Mouse (Mus musculus): ENCODE data around the gene Tab1. TPM values are rescaled to one million over a fixed set of nuclear protein-coding genes. Genes with fewer than 3 reads are reported as not detected.

Gene Tab1
- polyA plus RNA-seq, 1 experiment from 2014 or later, result 43.8 TPM

- H3K27ac ChIP-seq (ENCODE audit: low read length), result no peak overlapping the region
- H3K36me3 ChIP-seq (ENCODE audit: control insufficient read depth, insufficient read depth), result no peaks in the 10 kb centered on the region
- 94% methylated on average over 5 of the region's 6 CpGs for WGBS
- H3K4me1 ChIP-seq (replicated peaks; ENCODE audit: control insufficient read depth, insufficient read depth, low read length), result no peaks in the 10 kb centered on the region
- H3K9ac ChIP-seq (replicated peaks; ENCODE audit: low read depth, low read length), result no peak overlapping the region
- no peaks in the 10 kb centered on the region for H3K9me3 ChIP-seq (ENCODE audit: control insufficient read depth, low read length)
- no peak overlapping the region for H3K4me3 ChIP-seq (replicated peaks; ENCODE audit: low read length)
- H3K27me3 ChIP-seq (replicated peaks; ENCODE audit: control insufficient read depth, insufficient read depth, low read length), result no peaks in the 10 kb centered on the region
- no peak for ATAC-seq
- no peak overlapping the region for H3K4me2 ChIP-seq (ENCODE audit: low read length)
Observed at GRCm38 (mm10) chr15:80192246-80192585, 59.3 kb downstream of the Tab1 start.

DNA sequence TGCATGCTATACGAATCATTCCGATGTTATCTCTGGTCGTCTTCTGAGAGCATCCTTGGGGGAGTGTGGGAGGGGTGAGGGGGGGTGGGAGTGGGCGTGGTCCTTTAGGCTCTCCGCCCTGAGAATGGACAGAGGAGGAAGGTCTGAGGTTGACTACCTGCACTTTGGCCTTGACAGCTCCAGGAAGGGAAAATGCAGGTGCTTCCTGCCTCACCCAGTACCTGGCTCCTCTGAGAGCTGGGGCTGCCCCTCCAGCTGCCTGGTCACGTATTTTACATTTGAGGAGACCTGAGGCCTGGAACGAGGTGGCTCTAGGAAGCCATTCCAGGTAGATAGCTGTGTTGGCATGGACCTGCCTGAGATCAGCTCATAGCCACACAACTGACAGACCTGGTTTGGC, 59.9 kb downstream of the Tab1 start:
- H3K27ac ChIP-seq (ENCODE audit: low read length), result no peak overlapping the region
- no peaks in the 10 kb centered on the region for H3K4me1 ChIP-seq (replicated peaks; ENCODE audit: control insufficient read depth, insufficient read depth, low read length)
- H3K27me3 ChIP-seq (replicated peaks; ENCODE audit: control insufficient read depth, insufficient read depth, low read length), result no peaks in the 10 kb centered on the region
- no peak overlapping the region for H3K4me2 ChIP-seq (ENCODE audit: low read length)
- no peak overlapping the region for H3K9ac ChIP-seq (replicated peaks; ENCODE audit: low read depth, low read length)
- no peaks in the 10 kb centered on the region for H3K36me3 ChIP-seq (ENCODE audit: control insufficient read depth, insufficient read depth)
- H3K4me3 ChIP-seq (replicated peaks; ENCODE audit: low read length), result no peak overlapping the region
- no peak for ATAC-seq
- WGBS, result 91% methylated on average over 7 of the region's 7 CpGs
- no peaks in the 10 kb centered on the region for H3K9me3 ChIP-seq (ENCODE audit: control insufficient read depth, low read length)

DNA sequence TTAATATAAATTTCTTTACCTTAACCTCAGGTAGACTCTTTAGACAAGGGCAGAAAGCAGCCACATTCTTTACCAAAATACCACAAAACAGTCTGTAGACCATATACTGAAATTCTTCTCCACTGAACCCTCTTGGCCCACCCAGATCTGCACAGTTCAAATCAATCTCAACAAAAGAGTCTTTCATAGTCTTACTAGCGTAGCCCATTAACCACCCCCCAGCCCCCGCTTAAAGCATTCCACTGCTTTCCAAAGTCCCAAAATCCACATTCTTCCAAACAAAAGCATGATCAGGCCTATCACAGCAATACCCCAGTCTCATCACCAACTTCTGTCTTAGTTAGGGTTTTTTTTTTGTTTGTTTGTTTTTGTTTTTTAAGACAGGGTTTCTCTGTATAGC, 66.6 kb downstream of the Tab1 start:
- no peaks in the 10 kb centered on the region for H3K9me3 ChIP-seq (ENCODE audit: control insufficient read depth, low read length)
- H3K9ac ChIP-seq (replicated peaks; ENCODE audit: low read depth, low read length), result no peak overlapping the region
- no peak overlapping the region for H3K27ac ChIP-seq (ENCODE audit: low read length)
- H3K4me1 ChIP-seq (replicated peaks; ENCODE audit: control insufficient read depth, insufficient read depth, low read length), result peaks cover 5% of the 10 kb centered on the region; the same call in 1 of the 2 replicates
- H3K27me3 ChIP-seq (replicated peaks; ENCODE audit: control insufficient read depth, insufficient read depth, low read length), result no peaks in the 10 kb centered on the region
- H3K4me2 ChIP-seq (ENCODE audit: low read length), result no peak overlapping the region
- no peak overlapping the region for H3K4me3 ChIP-seq (replicated peaks; ENCODE audit: low read length)
- ATAC-seq, result no peak
- H3K36me3 ChIP-seq (ENCODE audit: control insufficient read depth, insufficient read depth), result no peaks in the 10 kb centered on the region
- 43% methylated on average over 2 of the region's 2 CpGs for WGBS

DNA sequence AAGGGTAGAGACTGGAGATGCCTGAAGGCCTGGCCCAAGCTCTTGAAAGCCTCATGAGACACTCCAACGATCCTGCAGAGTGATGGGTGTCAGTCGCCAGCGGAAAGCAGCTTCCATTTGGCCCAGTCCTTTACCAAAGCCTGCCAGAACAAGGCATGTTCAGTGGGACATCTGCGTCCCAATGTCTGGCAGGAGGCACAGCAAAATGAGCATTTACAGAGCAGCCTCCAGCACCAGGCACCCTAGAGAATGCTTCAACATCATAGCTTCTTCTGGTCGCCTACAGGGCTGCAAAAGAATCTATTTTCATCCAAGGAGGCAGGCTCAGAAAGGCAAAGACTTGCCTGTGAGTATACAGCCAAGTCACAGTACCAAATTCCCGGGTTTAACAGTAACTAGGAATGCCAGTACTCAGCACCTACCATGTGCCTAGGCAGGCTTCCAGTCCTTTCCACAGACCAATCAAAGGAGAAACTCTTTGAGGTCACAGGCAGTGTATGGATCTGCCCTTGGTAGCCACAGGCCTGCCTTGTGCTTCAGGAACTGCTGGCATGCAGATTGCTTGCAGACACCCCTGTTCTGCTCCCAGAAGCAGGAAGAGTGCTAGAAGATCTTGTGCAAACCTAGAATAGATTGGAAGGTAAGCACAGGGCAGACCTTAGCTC, 69.3 kb downstream of the Tab1 start:
- Histone ChIP-seq H3K27ac (ENCODE audit: low read length) (no peak overlapping the region), H3K36me3 (ENCODE audit: control insufficient read depth, insufficient read depth) (no peaks in the 10 kb centered on the region), H3K27me3 (replicated peaks; ENCODE audit: control insufficient read depth, insufficient read depth, low read length) (no peaks in the 10 kb centered on the region), H3K9ac (replicated peaks; ENCODE audit: low read depth, low read length) (no peak overlapping the region), H3K9me3 (ENCODE audit: control insufficient read depth, low read length) (no peaks in the 10 kb centered on the region), H3K4me1 (replicated peaks; ENCODE audit: control insufficient read depth, insufficient read depth, low read length) (peaks cover 5% of the 10 kb centered on the region; the same call in 1 of the 2 replicates), H3K4me2 (ENCODE audit: low read length) (no peak overlapping the region), H3K4me3 (replicated peaks; ENCODE audit: low read length) (no peak overlapping the region)
- WGBS, result 75% methylated on average over 6 of the region's 6 CpGs
- ATAC-seq, result no peak

DNA sequence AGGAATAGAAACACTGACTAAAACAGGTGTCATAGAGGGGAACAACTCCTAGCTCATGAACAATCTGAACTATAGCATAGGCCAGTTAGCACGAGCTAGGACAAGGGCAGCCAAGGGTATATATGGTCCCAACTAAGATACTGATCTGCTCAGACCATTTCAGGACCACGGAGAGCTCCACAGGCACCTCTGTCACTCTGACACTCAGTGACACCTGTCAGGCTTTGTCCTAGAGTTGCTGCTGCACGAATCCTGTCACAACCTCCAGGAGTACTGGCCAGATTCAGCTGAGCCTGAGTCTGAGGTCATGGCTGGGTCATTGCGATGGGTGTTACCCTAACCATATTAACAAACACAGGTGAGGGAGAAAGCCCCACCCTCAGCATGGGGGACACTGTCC, 70.5 kb downstream of the Tab1 start:
- Histone ChIP-seq H3K36me3 (ENCODE audit: control insufficient read depth, insufficient read depth) (no peaks in the 10 kb centered on the region), H3K4me1 (replicated peaks; ENCODE audit: control insufficient read depth, insufficient read depth, low read length) (peaks cover 5% of the 10 kb centered on the region; the same call in 1 of the 2 replicates), H3K4me2 (ENCODE audit: low read length) (no peak overlapping the region), H3K9me3 (ENCODE audit: control insufficient read depth, low read length) (no peaks in the 10 kb centered on the region), H3K27me3 (replicated peaks; ENCODE audit: control insufficient read depth, insufficient read depth, low read length) (no peaks in the 10 kb centered on the region), H3K27ac (ENCODE audit: low read length) (no peak overlapping the region), H3K4me3 (replicated peaks; ENCODE audit: low read length) (no peak overlapping the region), H3K9ac (replicated peaks; ENCODE audit: low read depth, low read length) (no peak overlapping the region)
- no peak for ATAC-seq
- 40% methylated on average over 4 of the region's 4 CpGs for WGBS

- H3K27me3 ChIP-seq (replicated peaks; ENCODE audit: control insufficient read depth, insufficient read depth, low read length), result no peaks in the 10 kb centered on the region
- H3K36me3 ChIP-seq (ENCODE audit: control insufficient read depth, insufficient read depth), result no peaks in the 10 kb centered on the region
- no peak overlapping the region for H3K4me2 ChIP-seq (ENCODE audit: low read length)
- no peak overlapping the region for H3K27ac ChIP-seq (ENCODE audit: low read length)
- WGBS, result 90% methylated on average over 3 of the region's 3 CpGs
- H3K9me3 ChIP-seq (ENCODE audit: control insufficient read depth, low read length), result no peaks in the 10 kb centered on the region
- H3K9ac ChIP-seq (replicated peaks; ENCODE audit: low read depth, low read length), result no peak overlapping the region
- H3K4me3 ChIP-seq (replicated peaks; ENCODE audit: low read length), result no peak overlapping the region
- ATAC-seq, result no peak
- peaks cover 5% of the 10 kb centered on the region; the same call in 1 of the 2 replicates for H3K4me1 ChIP-seq (replicated peaks; ENCODE audit: control insufficient read depth, insufficient read depth, low read length)
Observed at GRCm38 (mm10) chr15:80206057-80206565, 73.2 kb downstream of the Tab1 start.

- Histone ChIP-seq H3K27ac (ENCODE audit: low read length) (no peak overlapping the region), H3K4me1 (replicated peaks; ENCODE audit: control insufficient read depth, insufficient read depth, low read length) (no peaks in the 10 kb centered on the region), H3K4me3 (replicated peaks; ENCODE audit: low read length) (no peak overlapping the region), H3K36me3 (ENCODE audit: control insufficient read depth, insufficient read depth) (no peaks in the 10 kb centered on the region; the same call in 1 of the 2 replicates), H3K27me3 (replicated peaks; ENCODE audit: control insufficient read depth, insufficient read depth, low read length) (no peaks in the 10 kb centered on the region), H3K9ac (replicated peaks; ENCODE audit: low read depth, low read length) (no peak overlapping the region), H3K9me3 (ENCODE audit: control insufficient read depth, low read length) (no peaks in the 10 kb centered on the region), H3K4me2 (ENCODE audit: low read length) (no peak overlapping the region)
- 16% methylated on average over 4 of the region's 4 CpGs for WGBS
- ATAC-seq, result no peak
Observed at GRCm38 (mm10) chr15:80208446-80208845, 75.5 kb downstream of the Tab1 start.

Other genes with a start within 250 kb of the Tab1 start
- gene Apobec3, start 241.5 kb upstream of the Tab1 start, polyA plus RNA-seq (2015; fragmentation: Nextera tagmentation; extraction: Ambion mirVana), result 6.7 and 8.5 TPM in 2 replicates
- gene Cbx7, start 162.0 kb upstream of the Tab1 start, polyA plus RNA-seq (2015; fragmentation: Nextera tagmentation; extraction: Ambion mirVana), result 3.0 and 4.0 TPM in 2 replicates
- gene Pdgfb, start 118.2 kb upstream of the Tab1 start, polyA plus RNA-seq (2015; fragmentation: Nextera tagmentation; extraction: Ambion mirVana), result 3.4 and 3.6 TPM in 2 replicates
- gene Syngr1, start 41.8 kb upstream of the Tab1 start, polyA plus RNA-seq (2015; fragmentation: Nextera tagmentation; extraction: Ambion mirVana), result 49.5 and 58.4 TPM in 2 replicates
- 605 and 629 TPM in 2 replicates for gene Rpl3, start 41.3 kb upstream of the Tab1 start, polyA plus RNA-seq (2015; fragmentation: Nextera tagmentation; extraction: Ambion mirVana)
- gene Mgat3, start 40.6 kb downstream of the Tab1 start, polyA plus RNA-seq (2015; fragmentation: Nextera tagmentation; extraction: Ambion mirVana), result 10.8 and 11.0 TPM in 2 replicates
- gene Mief1, start 100.9 kb downstream of the Tab1 start, polyA plus RNA-seq (2015; fragmentation: Nextera tagmentation; extraction: Ambion mirVana), result 42.7 and 42.9 TPM in 2 replicates
- gene AC140267.1, start 102.7 kb downstream of the Tab1 start, polyA plus RNA-seq (2015; fragmentation: Nextera tagmentation; extraction: Ambion mirVana), result 4.1 TPM in 1 of 2 replicates, not detected in the other
- gene Atf4, start 122.1 kb downstream of the Tab1 start, polyA plus RNA-seq (2015; fragmentation: Nextera tagmentation; extraction: Ambion mirVana), result 122 and 139 TPM in 2 replicates
- gene Rps19bp1, start 131.2 kb downstream of the Tab1 start, polyA plus RNA-seq (2015; fragmentation: Nextera tagmentation; extraction: Ambion mirVana), result 60.6 and 65.5 TPM in 2 replicates
- gene Cacna1i, start 154.1 kb downstream of the Tab1 start, polyA plus RNA-seq (2015; fragmentation: Nextera tagmentation; extraction: Ambion mirVana), result 0.42 and 0.60 TPM in 2 replicates